Mouse (Mus musculus) hindbrain, embryonic 15.5 days (tissue): ENCODE results near the gene Mageh1. TPM values are rescaled to one million over a fixed set of nuclear protein-coding genes. Genes with fewer than 3 reads are reported as not detected.
"Not testable (repeated sequence)": the region's sequence is repeated elsewhere in the genome, so short reads cannot be mapped to it uniquely, and the experiment has no call there.

Source experiments
- ATAC-seq: fragments of 200-750 bp; cut with Nextera tagmentation; 2 replicates; pipeline ENCODE4 v1.8.0; 2017; ENCODE audit warnings: low read depth, moderate number of reproducible peaks, moderate TSS enrichment; ENCODE audit not compliant: low FRiP score
- H3K27ac ChIP-seq: fragments of 300-500 bp; sonication (generic); replicated peaks from 2 replicates; pipeline ENCODE4 v1.5.1; 2015; ENCODE audit warnings: mild to moderate bottlenecking, inconsistent platforms
- H3K27me3 ChIP-seq: fragments of 300-500 bp; sonication (generic); 2 replicates; pipeline ENCODE4 v1.6.1; 2015; ENCODE audit warnings: control low read depth, inconsistent platforms
- H3K36me3 ChIP-seq: fragments of 300-500 bp; sonication (generic); 2 replicates; pipeline ENCODE4 v1.6.1; 2015; ENCODE audit warnings: control low read depth, inconsistent platforms
- H3K4me1 ChIP-seq: fragments of 300-500 bp; sonication (generic); replicated peaks from 2 replicates; pipeline ENCODE4 v1.6.1; 2015; ENCODE audit warnings: control low read depth, inconsistent platforms
- H3K4me2 ChIP-seq: fragments of 300-500 bp; sonication (generic); 2 replicates; pipeline ENCODE4 v1.6.1; 2015; ENCODE audit warnings: moderate library complexity, mild to moderate bottlenecking, inconsistent platforms
- H3K4me3 ChIP-seq: fragments of 300-500 bp; sonication (generic); 2 replicates; pipeline ENCODE4 v1.5.1; 2015; ENCODE audit warnings: mild to moderate bottlenecking, inconsistent platforms
- H3K9ac ChIP-seq: fragments of 300-500 bp; sonication (generic); 2 replicates; pipeline ENCODE4 v1.6.1; 2015; ENCODE audit warnings: inconsistent platforms
- H3K9me3 ChIP-seq: fragments of 300-500 bp; sonication (generic); 2 replicates; pipeline ENCODE4 v1.6.1; 2016; ENCODE audit warnings: control low read depth, inconsistent platforms
- WGBS: fragments of 180-500 bp; shearing (Covaris S2); methylation state at CpG from one replicate; pipeline ENCODE4 v1.1.7; 2015; 5-methylcytosine and 5-hydroxymethylcytosine counted together
- polyA plus RNA-seq: library from polyadenylated mRNA; unstranded; fragments of >200 nt; fragmentation: Nextera tagmentation; extraction: Ambion mirVana; gene quantifications from 2 replicates; pipeline ENCODE4 v1.2.1, GENCODE M21; 2015

Gene Mageh1
- 120 and 123 TPM in 2 replicates for polyA plus RNA-seq

DNA sequence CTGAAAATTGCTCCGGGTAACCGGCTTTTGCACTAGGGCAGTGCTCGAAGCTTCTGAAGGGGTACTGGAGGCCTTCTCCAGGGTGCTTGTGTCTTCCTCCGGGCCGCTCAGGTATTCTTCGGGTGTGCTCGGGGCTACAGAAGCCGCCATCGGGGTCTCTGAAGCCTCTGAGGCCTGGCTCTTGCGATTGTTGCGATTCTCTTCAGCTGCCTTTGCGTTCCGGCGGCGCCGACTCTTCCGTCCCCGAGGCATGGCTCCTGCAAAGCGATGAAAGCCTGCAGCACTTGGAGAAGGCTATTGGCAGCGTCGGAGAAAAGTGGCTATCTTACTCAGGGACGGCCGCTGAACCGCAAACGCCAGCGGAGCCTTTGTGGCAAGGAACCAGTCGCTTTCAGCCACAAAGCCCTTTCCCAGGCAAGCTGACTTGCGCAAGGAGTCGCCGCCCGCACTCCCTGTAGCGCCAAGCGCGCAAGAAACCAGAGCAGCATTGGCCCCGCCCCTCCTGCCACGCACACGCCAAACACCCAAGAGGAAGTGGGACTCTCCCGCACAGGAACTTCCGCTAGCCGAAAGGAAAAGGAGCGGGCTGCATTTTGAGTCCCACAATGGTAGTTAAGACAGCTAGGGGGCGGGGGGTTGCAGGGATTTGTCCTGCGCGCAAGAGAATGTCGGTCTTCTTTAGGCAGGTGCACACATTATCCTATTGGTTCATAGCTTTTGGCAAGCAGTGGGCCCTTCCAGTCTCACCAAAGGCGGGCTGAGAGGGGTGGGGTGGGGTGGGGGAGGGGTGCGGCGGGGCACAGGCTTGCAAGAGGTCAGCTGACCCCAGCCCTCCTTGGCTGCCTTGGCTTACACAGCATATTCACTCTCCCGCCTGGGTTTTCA is at the start of gene Mageh1:
Mageh1 (minus strand) TSS at position 489 of the 885 bp plus-strand sequence.
- Histone ChIP-seq H3K9ac (peak within 1 kb of the TSS; percentile 66), H3K36me3 (no peaks in the 10 kb centered on the region), H3K27ac (peak within 1 kb of the TSS; percentile 93), H3K4me2 (peak within 1 kb of the TSS; percentile 62), H3K4me3 (peak within 1 kb of the TSS; percentile 63), H3K4me1 (0 out of 2 replicates have a peak, but pooled peaks cover 4% of the 10 kb centered on the region), H3K27me3 (no peaks in the 10 kb centered on the region), H3K9me3 (no peaks in the 10 kb centered on the region)
- 14% methylated on average over 48 of the region's 49 CpGs for whole genome bisulfite sequencing
- peak; percentile 94 for ATAC-seq

DNA sequence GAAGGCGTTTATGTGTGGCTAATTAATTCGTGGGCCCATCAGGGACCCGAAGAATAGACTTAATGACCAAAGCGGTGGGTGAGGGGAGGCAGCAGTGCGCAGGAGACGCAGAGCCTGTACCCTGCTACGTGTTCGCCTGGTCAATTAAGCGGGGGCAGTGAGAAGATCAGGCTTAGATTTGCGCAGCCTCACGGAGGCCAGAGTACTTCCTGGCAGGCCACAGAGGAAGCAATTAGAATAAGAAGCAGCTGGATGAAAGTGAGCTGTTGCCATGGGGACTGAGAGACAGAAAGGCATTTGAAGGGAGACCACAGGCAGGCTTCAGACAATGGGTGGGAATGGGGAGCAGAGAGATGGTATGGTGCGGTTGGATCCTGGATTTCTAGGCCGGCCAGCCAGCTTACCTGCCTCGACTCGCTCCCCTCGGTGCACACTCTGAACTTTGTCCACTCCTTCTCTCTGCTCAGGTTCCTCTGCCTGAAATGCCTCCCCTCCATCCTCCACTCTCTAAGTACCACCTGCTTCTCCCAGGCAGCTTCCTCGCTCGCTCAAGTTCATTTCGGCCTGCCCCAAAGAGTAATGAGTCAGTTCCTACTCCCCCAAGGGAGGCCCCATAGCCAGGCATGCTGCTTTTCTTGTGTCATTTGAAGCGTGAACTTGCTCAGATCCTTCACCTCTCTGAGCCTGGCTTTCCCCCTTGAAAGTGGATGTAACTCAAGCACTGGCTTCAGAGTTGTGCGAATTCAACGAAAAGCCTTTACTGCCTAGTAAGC is 783 bp upstream of the Mageh1 start:
- WGBS: 23% methylated on average over 7 of the region's 22 CpGs
- not testable (repeated sequence) for H3K27me3 ChIP-seq, H3K9me3 ChIP-seq, H3K4me1 ChIP-seq, H3K36me3 ChIP-seq
- Histone ChIP-seq H3K4me2 (peak overlapping the region; percentile 62), H3K27ac (peak overlapping the region; percentile 93), H3K9ac (peak overlapping the region; percentile 31; the same call in 1 of the 2 replicates), H3K4me3 (peak overlapping the region; percentile 63)
- peak; percentile 92 for ATAC-seq

DNA sequence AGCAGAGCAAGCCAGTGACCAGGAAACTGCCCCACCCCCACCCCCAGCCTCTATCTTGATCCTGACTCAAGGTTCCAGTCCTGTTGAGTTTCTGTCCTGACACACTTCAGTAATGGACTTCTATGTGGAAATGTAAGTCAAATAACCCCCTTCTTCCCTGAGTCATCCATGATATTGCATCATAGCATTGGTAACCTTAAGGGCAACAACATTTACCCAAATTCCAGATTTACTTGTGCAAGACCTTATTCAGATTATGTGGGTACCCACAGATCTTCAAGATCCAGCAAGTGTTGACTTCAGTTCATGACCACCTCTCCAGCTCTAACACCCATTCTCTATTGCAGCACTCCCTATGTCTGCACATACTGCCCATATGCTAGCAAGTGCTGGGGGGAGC is 5.8 kb downstream of the Mageh1 start:
- not testable (repeated sequence) for H3K4me2 ChIP-seq, H3K4me3 ChIP-seq, H3K36me3 ChIP-seq, H3K27me3 ChIP-seq, ATAC-seq, H3K4me1 ChIP-seq, H3K9ac ChIP-seq, H3K9me3 ChIP-seq, H3K27ac ChIP-seq

DNA sequence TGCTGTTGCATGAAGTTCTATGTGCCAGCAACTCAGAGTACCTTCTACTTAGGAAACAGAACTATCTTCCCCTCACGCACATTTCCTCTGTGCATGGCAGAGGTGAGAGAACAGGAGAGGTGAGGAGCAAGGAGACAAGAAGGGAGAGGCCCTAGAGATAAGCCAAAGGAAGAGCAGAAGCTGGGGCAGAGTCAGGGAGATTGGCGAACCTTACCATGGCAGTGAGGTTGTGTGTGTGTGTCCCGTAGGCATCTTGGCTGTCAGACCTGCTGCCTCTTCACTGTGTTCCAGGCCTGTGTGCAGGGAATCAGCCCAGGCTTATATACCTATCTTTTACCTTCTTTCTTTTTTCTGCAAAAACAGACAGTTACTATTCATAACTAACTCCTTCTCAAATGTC is 11.7 kb downstream of the Mageh1 start:
- not testable (repeated sequence) for ATAC-seq, H3K9ac ChIP-seq, H3K4me1 ChIP-seq, H3K27me3 ChIP-seq, H3K9me3 ChIP-seq, H3K4me2 ChIP-seq, H3K27ac ChIP-seq, H3K36me3 ChIP-seq, H3K4me3 ChIP-seq
- 83% methylated on average over 3 of the region's 3 CpGs for WGBS

DNA sequence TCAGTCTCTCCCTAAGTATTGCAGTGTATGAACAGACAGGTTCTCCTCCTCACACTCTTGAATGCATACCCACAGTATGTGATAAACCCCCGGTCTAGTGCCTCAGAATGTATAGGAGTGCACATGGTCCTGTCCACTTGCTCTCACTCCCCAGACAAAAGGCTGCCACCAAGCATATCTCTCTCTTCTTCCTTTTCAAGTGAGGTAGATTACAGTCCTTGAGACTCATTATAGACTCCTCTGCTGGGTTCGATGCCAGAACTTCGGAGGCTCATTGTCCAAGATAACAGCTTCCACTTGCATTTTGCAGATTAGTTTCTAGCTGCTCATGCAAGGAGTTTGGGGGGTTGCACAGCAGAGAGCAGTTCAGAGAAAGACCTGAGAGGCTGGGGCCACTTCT is 12.1 kb downstream of the Mageh1 start:
- no CpG with 5 or more reads among the region's 3 CpGs for WGBS
- H3K36me3 ChIP-seq, H3K27ac ChIP-seq, H3K4me3 ChIP-seq, H3K9me3 ChIP-seq, ATAC-seq, H3K4me1 ChIP-seq, H3K27me3 ChIP-seq, H3K4me2 ChIP-seq, H3K9ac ChIP-seq: not testable (repeated sequence)

DNA sequence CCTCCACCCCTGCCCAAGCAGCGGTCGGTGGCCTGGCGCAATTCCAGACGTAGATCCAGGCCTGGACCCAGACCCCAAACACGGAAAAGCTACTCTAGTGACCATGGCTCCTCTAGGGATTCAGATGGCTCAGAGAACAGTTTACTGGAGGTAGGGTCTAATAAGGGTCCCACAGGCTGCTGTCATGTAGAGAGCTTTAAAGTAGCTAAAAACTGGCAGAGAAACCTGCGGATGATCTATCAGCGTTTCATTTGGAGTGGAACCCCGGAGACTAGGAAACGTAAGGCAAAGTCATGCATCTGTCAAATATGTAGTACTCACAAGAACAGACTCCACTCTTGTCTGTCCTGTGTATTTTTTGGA is 29.7 kb downstream of the Mageh1 start:
- Histone ChIP-seq H3K36me3 (no peaks in the 10 kb centered on the region), H3K4me1 (no peaks in the 10 kb centered on the region), H3K27me3 (0 out of 2 replicates have a peak, but pooled peaks cover 4% of the 10 kb centered on the region), H3K27ac (peak overlapping the region; percentile 90), H3K9me3 (no peaks in the 10 kb centered on the region), H3K4me2 (peak overlapping the region; percentile 63), H3K9ac (peak overlapping the region; percentile 60), H3K4me3 (peak overlapping the region; percentile 53)
- 0 out of 2 replicates have a peak, but pooled peaks have one; percentile 43 for ATAC-seq
- 30% methylated on average over 9 of the region's 9 CpGs for WGBS

DNA sequence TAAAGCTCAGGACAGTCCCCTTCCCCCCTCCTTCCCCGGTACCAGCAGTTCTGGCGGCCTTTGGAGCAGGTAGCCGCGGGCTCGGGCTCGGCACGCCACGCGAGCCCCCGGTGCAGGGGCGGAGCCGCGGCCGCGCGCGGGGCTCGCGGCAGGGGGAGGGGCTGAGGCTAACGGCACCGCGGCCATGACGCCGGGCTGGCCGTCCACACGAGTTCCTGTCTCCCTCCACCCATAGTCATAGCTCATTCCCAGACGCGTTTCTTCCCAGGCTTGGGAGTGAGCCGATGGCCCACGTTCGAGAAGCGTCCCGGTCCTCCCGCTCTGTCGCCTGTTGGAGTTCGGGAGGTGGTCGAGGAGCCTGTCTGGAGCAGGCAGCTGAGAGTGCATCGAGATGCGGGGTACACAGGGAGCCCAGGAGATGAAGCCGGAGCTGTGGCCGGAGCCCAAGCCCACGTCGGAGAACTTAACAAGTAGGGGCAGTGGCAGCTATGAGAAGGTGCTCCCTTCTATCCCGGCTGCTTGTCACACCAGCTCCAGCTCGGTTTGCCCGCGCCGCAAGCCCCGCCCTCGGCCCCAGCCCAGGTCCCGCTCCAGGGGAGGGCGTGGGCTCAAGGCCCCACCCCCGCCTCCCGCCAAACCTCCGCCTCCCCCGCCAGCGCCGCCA is 30.2 kb downstream of the Mageh1 start:
- no peaks in the 10 kb centered on the region for H3K4me1 ChIP-seq
- no peaks in the 10 kb centered on the region for H3K9me3 ChIP-seq
- 19% methylated on average over 26 of the region's 58 CpGs for WGBS
- peak overlapping the region; percentile 90 for H3K27ac ChIP-seq
- H3K27me3 ChIP-seq: 0 out of 2 replicates have a peak, but pooled peaks cover 3% of the 10 kb centered on the region
- H3K4me2 ChIP-seq: peak overlapping the region; percentile 63
- ATAC-seq: peak; percentile 92
- H3K9ac ChIP-seq: peak overlapping the region; percentile 60
- peak overlapping the region; percentile 53 for H3K4me3 ChIP-seq
- no peaks in the 10 kb centered on the region for H3K36me3 ChIP-seq

DNA sequence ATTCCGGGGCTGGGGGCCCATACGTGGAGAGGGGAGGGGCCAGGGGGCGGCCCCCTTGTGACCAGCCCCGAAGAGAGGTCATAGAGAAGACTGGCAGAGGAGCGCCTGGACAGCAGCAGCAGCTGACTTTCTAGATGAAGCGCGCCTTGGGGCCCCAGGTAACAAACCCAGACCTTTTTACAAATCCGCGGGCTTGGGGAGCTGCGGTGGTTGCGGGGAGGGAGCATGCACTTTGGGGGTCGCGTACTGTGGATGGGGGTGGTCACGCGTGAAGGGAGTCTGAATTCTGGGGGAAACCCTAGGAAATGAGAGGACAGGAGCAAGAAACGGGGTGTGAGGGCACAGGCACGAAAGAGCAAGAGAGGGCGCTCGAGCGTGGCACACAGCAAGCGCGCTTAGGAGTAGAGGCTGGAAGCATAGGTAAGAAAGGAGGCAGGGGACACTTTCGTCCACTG is 31.0 kb downstream of the Mageh1 start, which contains the start of gene Usp51:
Usp51 (plus strand) TSS at position 83 of the 455 bp plus-strand sequence.
- WGBS: 21% methylated on average over 23 of the region's 23 CpGs
- no peaks in the 10 kb centered on the region for H3K36me3 ChIP-seq
- no peaks in the 10 kb centered on the region for H3K9me3 ChIP-seq
- H3K4me3 ChIP-seq: peak within 1 kb of the TSS; percentile 53
- peak within 1 kb of the TSS; percentile 90 for H3K27ac ChIP-seq
- no peaks in the 10 kb centered on the region for H3K4me1 ChIP-seq
- H3K4me2 ChIP-seq: peak within 1 kb of the TSS; percentile 63
- H3K9ac ChIP-seq: peak within 1 kb of the TSS; percentile 60
- H3K27me3 ChIP-seq: no peaks in the 10 kb centered on the region
- ATAC-seq: peak; percentile 87

DNA sequence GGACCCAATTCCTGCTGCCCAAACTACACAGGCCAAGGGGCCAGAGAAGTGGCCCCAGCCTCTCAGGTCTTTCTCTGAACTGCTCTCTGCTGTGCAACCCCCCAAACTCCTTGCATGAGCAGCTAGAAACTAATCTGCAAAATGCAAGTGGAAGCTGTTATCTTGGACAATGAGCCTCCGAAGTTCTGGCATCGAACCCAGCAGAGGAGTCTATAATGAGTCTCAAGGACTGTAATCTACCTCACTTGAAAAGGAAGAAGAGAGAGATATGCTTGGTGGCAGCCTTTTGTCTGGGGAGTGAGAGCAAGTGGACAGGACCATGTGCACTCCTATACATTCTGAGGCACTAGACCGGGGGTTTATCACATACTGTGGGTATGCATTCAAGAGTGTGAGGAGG is 41.3 kb downstream of the Mageh1 start:
- not testable (repeated sequence) for H3K9me3 ChIP-seq, H3K27me3 ChIP-seq, H3K4me1 ChIP-seq, H3K9ac ChIP-seq, H3K4me2 ChIP-seq, ATAC-seq, H3K27ac ChIP-seq, H3K4me3 ChIP-seq, H3K36me3 ChIP-seq
- WGBS: no CpG with 5 or more reads among the region's 3 CpGs

DNA sequence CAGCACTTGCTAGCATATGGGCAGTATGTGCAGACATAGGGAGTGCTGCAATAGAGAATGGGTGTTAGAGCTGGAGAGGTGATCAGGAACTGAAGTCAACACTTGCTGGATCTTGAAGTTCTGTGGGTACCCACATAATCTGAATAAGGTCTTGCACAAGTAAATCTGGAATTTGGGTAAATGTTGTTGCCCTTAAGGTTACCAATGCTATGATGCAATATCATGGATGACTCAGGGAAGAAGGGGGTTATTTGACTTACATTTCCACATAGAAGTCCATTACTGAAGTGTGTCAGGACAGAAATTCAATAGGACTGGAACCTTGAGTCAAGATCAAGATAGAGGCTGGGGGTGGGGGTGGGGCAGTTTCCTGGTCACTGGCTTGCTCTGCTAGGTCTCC is 47.5 kb downstream of the Mageh1 start:
- not testable (repeated sequence) for H3K9ac ChIP-seq, H3K36me3 ChIP-seq, ATAC-seq, H3K27ac ChIP-seq, H3K4me2 ChIP-seq, H3K4me1 ChIP-seq, H3K9me3 ChIP-seq, H3K4me3 ChIP-seq, H3K27me3 ChIP-seq
